Mouse (Mus musculus) megakaryocyte-erythroid progenitor cell, adult 5-6 weeks (primary cell): ENCODE results near the gene Kcnj15. TPM values are rescaled to one million over a fixed set of nuclear protein-coding genes. Genes with fewer than 3 reads are reported as not detected.

Experiments
- ATAC-seq: replicated peaks from 2 replicates; pipeline ENCODE4 v1.8.0; 2016; ENCODE audit warnings: mild to moderate bottlenecking, inconsistent platforms; ENCODE audit not compliant: severe bottlenecking, poor library complexity, low FRiP score, low TSS enrichment
- total RNA-seq, 2 experiments: library from RNA; stranded (forward) in 1 of 2; stranded (reverse) in 1 of 2; fragments of 200-1000, 215-1000 nt in 1 of 2; fragments of >200 nt in 1 of 2; fragmentation: Nextera tagmentation in 1 of 2; gene quantifications; 2 replicates each; pipeline ENCODE4 v1.2.3; 2014 to 2017

Kcnj15 gene
- total RNA-seq, 2 experiments from 2014 or later, result not detected

- ATAC-seq, result peak; percentile 64; the same call in 1 of the 2 replicates
Measured at GRCm38 (mm10) chr16:95243401-95243800, 14.0 kb upstream of the Kcnj15 start.

DNA sequence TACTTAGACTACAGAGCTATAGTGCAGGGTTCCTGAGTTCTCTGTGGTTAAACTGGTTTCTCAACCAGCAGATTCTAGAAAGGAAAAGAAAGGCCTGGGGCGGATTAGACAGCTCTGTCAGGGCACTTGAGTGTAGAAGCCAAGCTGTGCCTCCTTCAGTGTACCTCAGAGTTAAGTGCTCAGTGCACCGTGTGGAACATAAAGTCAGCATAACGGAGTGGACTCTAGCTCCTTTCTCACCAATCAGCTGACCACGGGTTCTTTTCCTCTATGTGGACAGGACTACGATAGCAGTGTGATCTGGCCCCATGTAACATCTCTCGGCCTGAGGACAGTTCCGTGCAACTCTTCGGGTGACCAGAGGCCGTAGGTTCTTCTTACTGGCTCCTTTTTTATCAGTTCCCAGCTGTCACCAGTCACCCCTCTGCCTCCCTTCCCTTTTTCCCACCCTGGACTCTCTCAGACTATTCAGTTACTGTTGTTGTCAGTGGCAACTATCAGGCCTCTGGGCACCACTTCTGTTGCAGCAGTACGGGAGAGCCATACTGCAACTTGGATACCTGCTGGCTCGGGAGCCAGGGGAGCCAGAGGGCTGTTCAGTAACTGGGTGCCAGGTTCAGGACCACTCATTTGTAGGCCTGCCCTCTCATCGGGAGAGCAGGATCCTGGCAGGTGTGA, 12.6 kb upstream of the Kcnj15 start:
- 0 out of 2 replicates have a peak, but pooled peaks have one; percentile 50 for ATAC-seq

DNA sequence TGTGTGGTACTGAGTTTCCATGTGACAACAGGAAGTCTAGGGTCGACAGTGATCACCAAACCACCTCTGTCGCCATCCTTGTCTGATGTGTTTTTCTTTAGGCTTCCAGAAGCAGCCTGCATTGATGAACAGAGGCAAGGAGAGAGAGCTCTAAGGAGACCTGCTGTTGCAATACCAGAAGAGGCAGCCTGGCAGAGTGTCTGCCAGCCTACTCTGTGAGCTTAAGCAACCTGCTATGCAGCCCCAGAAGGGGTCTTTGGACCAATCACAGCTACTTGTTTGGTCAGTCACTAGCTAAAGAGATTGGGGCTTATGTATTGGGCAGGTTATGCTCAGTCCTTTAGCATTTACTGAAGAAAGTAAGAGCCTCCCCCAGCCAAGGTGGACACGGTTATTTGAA, 11.9 kb upstream of the Kcnj15 start:
- ATAC-seq, result no peak

DNA sequence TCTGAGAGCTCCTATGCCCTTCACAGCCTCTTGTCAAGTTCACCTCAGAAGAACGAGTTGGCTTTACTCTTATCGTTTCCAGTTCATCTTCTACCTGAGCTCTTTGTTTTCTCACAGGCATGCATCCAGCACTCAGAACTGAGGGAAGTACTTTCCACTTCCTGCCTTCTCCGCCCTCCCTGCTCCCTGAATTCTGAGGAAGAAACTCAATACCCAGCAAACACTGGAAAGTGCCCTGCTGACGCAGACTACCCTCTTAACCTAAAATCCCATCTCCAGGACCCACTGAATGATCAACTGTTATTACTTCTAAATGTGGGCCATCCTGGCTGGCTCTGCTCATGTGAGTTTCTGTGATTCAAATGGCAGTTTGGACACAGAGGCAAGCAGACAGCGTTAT, 8.7 kb upstream of the Kcnj15 start:
- ATAC-seq, result no peak

- ATAC-seq, result no peak
Measured at GRCm38 (mm10) chr16:95256648-95257047, 710 bp upstream of the Kcnj15 start.

GRCm38 (mm10) chr16:95258100-95258499, 742 bp downstream of the Kcnj15 start:
- ATAC-seq, result no peak

DNA sequence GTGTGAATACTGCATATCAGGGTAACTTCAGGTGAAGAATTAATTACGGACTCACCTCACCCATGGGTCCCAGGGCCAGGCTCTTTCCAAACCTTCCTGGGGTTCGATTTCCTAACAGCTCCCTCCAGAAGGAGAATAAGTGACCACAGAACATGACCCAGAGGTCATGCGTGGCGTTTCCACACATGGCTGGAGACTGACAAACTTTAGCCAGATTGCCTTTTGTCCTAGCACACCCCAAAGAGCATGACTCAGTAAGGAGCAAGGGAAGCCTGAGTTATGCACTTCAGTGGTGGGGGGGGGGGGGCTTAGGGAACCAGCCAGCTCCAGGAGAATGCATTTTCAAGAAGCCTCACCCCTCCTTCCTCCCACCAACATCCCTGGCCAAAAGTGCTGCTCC, 2.1 kb downstream of the Kcnj15 start:
- no peak for ATAC-seq

- no peak for ATAC-seq
Measured at GRCm38 (mm10) chr16:95260693-95261092, 3.3 kb downstream of the Kcnj15 start.

DNA sequence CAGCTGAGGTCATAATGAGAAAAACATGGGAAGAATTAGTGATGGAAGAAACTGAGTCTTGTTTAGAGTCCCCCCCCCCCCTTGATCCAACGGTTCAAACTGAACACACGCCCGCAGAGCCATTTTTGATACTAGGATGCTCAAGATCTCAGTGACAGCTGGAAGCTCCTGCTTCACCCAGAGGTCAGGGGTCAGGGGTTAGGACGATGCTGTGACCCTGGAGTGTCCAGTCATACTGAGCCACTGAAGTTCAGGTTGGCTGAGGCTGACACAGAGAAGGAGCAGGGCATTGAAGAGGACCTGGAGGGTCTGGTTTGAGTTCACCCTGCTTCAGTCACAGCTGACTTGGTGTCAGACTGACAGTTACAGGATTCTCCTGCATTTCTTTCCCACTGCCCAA, 4.4 kb downstream of the Kcnj15 start:
- ATAC-seq, result no peak

- peak; percentile 34; the same call in 1 of the 2 replicates for ATAC-seq
Measured at GRCm38 (mm10) chr16:95262706-95263363, 5.5 kb downstream of the Kcnj15 start.

DNA sequence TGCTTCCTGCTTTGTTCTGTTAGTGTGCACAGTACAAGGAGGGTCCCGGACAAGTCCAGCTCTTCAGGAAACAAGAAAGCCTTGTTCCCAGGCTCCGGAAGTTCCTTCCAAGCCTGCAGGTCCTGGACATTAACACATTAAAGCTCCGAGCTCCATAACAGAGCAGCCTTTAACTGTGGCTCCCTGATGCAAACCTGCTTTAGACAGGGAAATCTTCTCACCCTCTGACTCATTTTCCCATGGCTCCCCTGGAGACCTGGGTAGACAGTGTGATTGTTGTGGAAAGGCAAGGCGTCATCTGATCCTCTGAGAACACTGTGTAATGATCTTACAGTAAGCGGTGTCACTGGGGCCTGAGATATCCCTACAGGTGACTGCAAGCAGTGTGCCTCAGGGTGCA, 7.0 kb downstream of the Kcnj15 start:
- no peak for ATAC-seq

DNA sequence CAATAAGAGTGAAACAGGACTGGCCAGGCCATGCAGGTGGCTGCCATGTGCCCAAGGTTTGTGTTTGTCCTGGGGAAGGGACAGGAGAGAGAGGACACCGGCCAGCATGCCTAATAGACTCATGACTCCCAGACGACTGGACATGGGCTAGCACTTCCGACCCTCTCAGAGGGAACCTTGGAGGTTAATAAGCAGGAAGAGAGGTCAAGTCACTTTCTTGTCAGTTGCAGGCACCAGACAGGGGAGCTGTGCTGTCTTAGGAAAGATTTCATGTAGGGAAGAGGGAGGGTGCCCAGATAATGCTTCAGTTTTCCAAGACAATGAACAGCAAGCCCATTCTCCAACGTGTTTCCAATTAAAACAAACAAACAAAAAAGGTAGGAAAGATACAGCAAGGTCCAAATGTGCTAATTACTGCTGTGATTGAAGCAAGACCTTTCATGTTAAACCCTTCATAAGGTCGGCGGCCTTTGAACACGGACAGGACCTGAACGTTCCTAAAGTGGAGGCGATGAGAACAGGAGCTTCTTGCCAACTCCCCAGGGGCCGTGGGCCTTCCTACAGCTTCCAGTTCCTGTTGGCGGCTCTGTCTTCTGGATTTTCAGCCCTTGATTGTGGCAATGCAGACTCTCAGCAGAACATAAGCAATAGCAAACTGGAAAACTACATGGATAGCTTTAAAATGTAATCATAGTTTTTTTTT, 10.3 kb downstream of the Kcnj15 start:
- ATAC-seq, result no peak

- ATAC-seq, result no peak
Measured at GRCm38 (mm10) chr16:95269610-95270009, 12.3 kb downstream of the Kcnj15 start.

- no peak for ATAC-seq
Measured at GRCm38 (mm10) chr16:95273101-95273500, 15.7 kb downstream of the Kcnj15 start.

DNA sequence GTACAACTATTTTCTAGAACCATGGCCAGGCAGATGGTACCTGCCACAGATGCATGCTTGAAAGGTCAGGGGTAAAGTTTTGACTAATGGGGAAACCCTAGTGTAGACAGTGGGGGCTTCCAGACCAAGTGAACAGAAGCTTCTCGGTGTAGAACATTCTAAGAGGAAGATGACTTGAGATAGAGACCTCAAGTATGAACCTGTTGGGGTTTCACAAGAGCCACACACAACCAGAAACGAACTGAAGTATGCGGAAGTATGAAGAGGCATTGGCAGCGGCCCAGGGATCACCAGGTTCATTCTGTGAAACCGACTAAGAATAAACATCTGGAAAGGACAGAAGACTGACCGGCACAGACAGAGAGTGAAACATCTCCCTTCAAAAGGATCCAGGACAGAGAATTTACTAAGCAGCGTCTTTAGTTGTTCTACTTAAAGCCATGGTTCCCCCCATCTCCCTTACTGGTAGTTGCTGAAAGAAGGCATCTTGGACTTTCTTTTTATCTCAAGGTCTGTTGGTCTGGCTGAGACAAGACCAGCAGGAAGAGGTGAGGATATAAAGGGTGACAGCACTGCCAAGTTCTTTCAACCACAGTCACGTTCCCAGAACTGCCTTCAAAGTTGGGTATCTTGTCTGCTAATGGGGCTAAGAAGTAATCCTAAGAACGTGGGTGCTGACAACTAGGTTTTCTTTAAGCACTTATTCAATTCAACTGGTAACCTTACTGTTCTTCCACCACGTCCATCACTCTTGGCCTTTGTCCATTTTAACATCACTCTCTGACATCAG, 18.6 kb downstream of the Kcnj15 start:
- ATAC-seq, result no peak

DNA sequence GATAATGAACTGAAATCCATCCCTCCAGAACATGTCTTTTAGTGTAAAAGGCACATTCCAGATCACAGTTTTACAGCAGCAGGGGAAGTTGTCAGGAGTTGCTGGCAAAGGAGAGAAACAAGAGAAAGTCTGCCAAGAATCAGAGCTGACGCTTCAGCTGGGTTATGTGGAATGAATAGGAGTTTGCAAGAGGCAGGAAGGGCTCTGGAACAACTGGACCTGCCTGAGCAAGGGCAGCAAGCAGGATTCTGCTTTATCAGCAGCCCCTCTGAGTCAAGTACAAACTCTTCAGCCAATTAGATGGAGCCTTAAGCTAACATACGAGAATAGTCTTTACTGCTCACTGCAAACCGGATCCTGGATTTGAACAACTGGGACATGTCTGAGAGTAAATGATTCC, 21.7 kb downstream of the Kcnj15 start:
- ATAC-seq, result no peak

GRCm38 (mm10) chr16:95280338-95280737, 23.0 kb downstream of the Kcnj15 start:
- ATAC-seq, result no peak

DNA sequence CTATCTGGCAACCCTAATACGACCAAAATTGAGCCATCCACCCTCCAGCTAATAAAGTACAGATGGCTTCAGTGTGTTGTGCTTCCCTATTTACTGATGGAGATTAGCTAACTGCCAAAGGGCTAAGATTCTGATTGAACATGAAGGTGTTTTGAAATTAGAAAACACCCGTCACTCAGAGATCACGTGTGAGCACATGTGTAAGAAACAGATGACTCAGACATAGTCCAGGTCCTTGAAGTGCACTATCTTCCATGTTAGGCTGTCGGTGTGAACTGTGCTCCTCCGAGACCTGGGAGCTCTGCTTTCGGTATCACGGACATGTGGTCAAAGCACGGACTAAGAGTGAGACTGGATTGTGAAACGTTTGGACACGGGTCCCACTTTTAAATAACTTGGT, 26.0 kb downstream of the Kcnj15 start:
- ATAC-seq, result no peak

GRCm38 (mm10) chr16:95284085-95284727, 26.8 kb downstream of the Kcnj15 start:
- peak; percentile 26; the same call in 1 of the 2 replicates for ATAC-seq
